Mouse (Mus musculus) kidney, postnatal 4 days (tissue): ENCODE results near the gene E130308A19Rik.
A peak's percentile ranks its signal among the peaks of the same experiment; 100 is the strongest.

Experiments
- DNase-seq, 2 experiments: peaks; one replicate each; pipeline ENCODE4 v3.0.0; 2021; ENCODE audit warnings: mixed read lengths in 2 of 2

The E130308A19Rik gene

GRCm38 (mm10) chr4:59684306-59684705 is 58.3 kb downstream of the E130308A19Rik start:
- no peak for DNase-seq

DNA sequence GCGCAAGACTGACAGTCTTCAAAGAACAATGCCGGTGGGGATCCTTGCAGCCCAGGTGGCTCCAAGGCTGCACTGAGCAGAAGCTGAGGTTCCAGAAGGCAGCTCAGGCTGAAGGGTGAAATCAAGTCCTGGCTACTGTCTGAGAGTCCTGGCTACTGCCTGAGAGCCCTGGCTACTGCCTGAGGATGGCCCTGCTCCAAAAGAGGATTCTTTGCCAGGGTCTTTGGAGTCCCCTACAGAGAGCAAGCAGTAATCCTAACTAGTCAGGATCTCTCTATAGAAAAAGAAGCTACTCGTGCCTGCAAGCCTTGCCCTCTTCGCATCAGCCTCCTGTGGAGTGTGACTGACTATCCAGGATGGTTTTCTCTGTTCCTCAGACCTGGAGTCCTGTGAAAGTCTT is 60.7 kb downstream of the E130308A19Rik start:
- no peak for DNase-seq

DNA sequence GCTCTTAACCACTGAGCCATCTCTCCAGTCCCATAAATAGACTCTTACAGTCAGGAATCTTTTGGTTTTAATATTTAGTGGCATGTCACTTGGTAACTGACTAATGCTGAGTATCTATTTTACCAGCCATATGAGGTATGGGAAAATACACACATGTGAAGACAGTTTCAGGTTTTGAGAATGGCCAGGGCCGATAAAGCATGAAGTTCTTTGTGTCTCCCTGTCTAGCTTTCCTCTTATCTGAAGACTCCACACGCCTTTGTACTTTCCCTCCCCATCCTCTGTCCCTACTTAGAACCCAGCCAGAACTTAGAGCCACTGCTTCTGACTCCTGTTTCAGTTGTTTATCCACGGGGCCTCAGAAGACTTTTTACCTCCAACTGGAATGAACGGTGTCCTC is 63.0 kb downstream of the E130308A19Rik start:
- no peak for DNase-seq

- DNase-seq, result no peak
Observed at GRCm38 (mm10) chr4:59690145-59690544, 64.1 kb downstream of the E130308A19Rik start.

GRCm38 (mm10) chr4:59696846-59697245 is 70.8 kb downstream of the E130308A19Rik start:
- DNase-seq, result no peak

DNA sequence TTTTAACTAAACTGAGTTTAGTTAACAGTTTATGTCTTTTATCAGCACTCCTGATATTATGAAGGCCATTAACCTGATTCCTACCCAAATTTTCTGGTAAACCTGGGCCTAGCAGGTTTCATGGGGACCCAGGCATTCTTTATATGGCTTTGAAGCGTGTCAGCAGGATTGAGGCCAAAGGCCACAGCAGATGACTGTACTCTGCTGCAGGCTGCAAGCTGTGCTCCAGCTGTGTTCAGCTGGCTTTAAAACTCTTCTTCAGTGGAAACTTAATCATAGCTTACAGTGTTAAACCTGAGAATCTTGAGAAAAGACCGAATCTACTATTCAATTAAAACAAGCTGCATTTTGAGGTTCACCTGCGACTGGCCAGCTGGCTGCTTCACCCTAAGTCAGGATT is 71.9 kb downstream of the E130308A19Rik start:
- DNase-seq, result peak in 1 of 2 experiments; percentile 49

DNA sequence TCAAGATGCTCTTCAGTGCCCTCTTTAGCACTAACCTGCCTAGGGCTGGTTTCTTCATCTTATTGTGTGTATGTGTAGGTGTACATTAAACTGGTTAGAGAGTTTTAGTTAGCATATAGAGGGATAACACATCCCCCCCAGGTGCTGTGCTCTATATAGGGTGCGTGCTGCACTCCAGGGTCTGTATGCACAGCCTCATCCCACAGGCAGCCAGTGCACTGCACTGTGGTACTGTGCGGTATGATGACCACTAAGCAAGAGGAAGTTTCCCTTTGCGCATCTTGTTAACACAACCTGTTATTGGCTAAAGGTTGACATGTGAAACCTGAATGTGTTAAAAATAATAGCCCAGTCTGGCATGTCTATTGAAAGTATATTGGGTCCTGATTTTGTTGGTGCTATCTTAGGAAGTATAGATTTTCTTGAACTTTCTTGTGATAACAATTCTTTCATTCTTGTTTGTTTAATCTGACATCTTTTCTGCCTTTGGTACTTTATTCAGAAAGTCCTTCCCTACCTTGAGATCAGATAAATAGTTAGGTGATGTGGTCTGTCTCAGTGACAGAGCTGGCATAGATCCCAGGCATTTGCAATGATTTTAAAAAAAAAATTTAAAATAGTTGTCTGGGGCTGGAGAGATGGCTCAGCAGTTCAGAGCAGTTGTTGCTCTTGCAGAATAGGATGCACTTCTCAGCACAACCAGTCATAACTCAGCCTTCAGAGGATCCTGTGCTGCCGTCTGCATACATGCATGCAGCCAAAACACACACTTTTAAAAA is 73.2 kb downstream of the E130308A19Rik start:
- no peak for DNase-seq

DNA sequence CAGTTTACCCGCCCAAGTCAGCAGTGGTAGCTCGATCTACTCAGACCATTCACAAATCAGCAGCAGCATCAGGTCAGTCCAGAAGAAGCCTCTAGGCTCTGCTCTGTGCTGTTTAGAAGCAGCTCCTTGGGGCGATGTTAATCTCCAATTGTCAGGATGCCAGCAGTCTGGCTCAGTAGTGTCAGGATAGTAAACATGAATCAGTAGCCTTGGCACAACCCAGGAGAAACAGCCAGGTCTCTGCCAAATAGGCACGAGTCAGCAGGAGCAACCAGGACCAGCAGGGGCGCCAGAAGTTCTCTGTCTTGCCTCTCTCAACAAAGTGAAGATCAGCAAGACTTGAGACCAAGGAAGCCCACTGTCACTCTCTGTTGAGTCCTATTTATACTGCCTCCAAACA is 83.3 kb downstream of the E130308A19Rik start:
- peak in 1 of 2 experiments; percentile 27 for DNase-seq

GRCm38 (mm10) chr4:59710736-59711389 is 84.9 kb downstream of the E130308A19Rik start:
- peak in 1 of 2 experiments; percentile 27 for DNase-seq

DNA sequence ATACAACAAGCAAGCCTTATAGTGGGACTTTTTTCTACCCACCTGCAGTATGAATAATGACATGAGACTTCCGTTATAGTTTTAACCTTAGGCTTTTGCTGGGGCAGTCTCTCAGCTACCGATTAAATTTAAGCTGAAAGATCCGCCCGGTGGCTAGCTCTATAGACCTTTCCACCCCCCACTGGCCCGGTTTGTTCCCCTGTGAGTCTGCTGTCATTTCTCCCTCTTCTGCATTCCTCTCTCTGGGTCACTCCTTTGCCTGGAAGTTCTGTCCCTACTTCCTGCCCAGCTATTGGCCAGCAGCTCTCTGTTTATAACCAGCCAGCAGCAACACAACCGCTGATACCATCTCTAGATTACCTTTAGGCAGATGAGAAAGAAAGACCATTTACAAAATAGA is 86.4 kb downstream of the E130308A19Rik start:
- peak in 1 of 2 experiments; percentile 17 for DNase-seq

DNA sequence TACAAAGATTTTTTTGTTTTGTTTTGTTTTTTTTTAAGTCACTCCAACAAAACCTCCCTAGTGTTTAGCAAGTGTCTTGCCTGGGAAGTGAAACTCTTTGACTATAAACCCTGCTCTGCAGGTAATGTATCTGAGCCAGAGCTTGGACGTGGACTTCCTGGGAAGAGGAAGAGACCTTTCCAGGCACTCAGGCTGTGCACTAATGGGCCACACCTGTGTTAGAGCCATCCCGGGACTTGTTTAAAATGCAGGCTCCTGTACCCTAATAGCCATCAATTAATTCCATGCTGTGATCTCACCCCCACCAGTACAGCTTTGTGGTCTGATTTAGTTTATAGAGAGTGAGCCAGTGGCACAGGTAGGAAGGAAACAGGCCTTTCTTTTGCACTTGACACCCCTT is 86.9 kb downstream of the E130308A19Rik start:
- DNase-seq, result no peak

GRCm38 (mm10) chr4:59714472-59714871 is 88.5 kb downstream of the E130308A19Rik start:
- DNase-seq, result peak in 1 of 2 experiments; percentile 27

GRCm38 (mm10) chr4:59714926-59715325 is 88.9 kb downstream of the E130308A19Rik start:
- no peak for DNase-seq

- DNase-seq, result no peak
Observed at GRCm38 (mm10) chr4:59715531-59715930, 89.5 kb downstream of the E130308A19Rik start.

GRCm38 (mm10) chr4:59717349-59717748 is 91.3 kb downstream of the E130308A19Rik start:
- DNase-seq, result peak; percentile 21 to 46

- peak; percentile 25 to 50 for DNase-seq
Observed at GRCm38 (mm10) chr4:59718542-59718941, 92.5 kb downstream of the E130308A19Rik start.

DNA sequence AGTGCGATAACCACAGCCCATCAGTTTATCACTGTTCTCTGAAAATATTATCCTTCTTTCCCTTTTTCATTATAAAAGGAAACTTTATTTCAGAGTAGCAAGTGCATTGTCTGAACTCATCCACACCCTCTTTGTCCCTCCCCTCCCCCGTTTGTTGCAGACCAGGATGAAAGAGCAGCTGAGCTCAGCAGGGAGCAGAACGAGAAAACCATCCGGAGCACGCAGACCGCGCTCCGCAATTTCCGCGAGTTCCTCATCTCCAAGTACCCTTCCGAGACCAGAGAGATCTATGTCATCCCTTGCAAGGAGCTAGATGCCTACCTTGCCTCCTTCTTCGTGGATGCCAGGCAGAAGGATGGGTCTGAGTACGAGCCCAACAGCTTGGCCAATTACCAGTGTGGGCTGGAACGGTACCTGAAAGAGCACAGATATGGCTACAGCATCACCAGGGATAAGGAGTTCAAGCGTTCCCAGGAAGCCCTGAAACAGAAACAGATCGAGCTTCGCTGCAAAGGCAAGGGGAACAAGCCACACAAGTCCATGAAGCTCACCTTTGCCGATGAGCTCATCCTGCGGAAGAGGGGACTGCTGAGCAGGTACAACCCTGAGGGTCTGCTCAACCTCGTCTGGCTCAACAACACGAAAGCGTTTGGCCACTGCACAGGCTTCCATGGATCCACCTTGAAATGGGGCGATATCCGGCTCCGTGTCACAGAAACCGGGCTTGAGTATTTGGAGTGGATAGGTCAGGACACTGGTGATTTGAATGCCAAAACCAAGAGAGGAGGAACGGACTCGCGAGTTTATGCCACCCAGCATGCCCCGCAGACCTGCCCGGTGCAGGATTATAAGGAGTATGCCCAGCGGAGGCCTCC is 93.7 kb downstream of the E130308A19Rik start:
- no peak for DNase-seq

DNA sequence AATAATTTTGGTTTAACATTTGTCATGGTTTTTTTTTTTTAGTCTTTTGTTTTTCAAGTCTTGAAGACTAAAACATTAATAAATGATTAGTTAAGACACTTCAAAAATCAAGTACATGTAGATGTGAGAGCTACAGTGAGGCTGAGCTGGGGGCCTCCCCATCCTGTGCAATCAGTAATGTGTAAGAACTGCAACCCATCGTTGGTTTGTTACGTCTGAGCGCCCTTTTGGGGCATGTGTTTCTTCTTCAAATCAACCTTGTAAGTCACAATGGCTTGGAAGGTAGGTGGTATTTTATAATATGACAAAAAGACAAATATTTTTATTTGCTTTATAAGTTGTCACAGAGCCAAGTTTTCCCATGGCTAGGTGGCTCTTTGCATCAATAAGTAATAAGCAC is 95.8 kb downstream of the E130308A19Rik start:
- no peak for DNase-seq

GRCm38 (mm10) chr4:59725579-59725978 is 99.6 kb downstream of the E130308A19Rik start:
- no peak for DNase-seq

GRCm38 (mm10) chr4:59726501-59726900 is 100.5 kb downstream of the E130308A19Rik start:
- DNase-seq, result no peak

GRCm38 (mm10) chr4:59727187-59727877 is 101.3 kb downstream of the E130308A19Rik start:
- DNase-seq, result no peak

- no peak for DNase-seq
Observed at GRCm38 (mm10) chr4:59727878-59728261, 101.9 kb downstream of the E130308A19Rik start.

- DNase-seq, result no peak
Observed at GRCm38 (mm10) chr4:59728839-59729238, 102.8 kb downstream of the E130308A19Rik start.
